Mouse (Mus musculus): ENCODE data around the gene Ctc1.

Ctc1 gene

GRCm38 (mm10) chr11:69050748-69051147 is 35.0 kb downstream of the Ctc1 start:
- DNase-seq: no peak

GRCm38 (mm10) chr11:69051771-69052170 is 36.1 kb downstream of the Ctc1 start:
- DNase-seq: no peak

- no peak for DNase-seq
These were observed 37.2 kb downstream of the Ctc1 start for GRCm38 (mm10) chr11:69052824-69053421.

- no peak for DNase-seq
These were observed 38.1 kb downstream of the Ctc1 start for GRCm38 (mm10) chr11:69053848-69054247.

- no peak for DNase-seq
These were observed 42.6 kb downstream of the Ctc1 start for GRCm38 (mm10) chr11:69058265-69058664.

GRCm38 (mm10) chr11:69058729-69059356 is 43.1 kb downstream of the Ctc1 start:
- DNase-seq: no peak

GRCm38 (mm10) chr11:69059357-69059974 is 43.8 kb downstream of the Ctc1 start, which contains the start of gene Borcs6:
Gene Borcs6, plus strand, starts transcription at chr11:69059717.
- DNase-seq: peak; percentile 92

- no peak for DNase-seq
These were observed 44.3 kb downstream of the Ctc1 start for GRCm38 (mm10) chr11:69059975-69060411.

- DNase-seq: peak; percentile 51
These were observed 44.9 kb downstream of the Ctc1 start for GRCm38 (mm10) chr11:69060448-69061254.

GRCm38 (mm10) chr11:69061255-69061912 is 45.7 kb downstream of the Ctc1 start:
- DNase-seq: peak; percentile 40

GRCm38 (mm10) chr11:69062194-69062760 is 46.6 kb downstream of the Ctc1 start:
- DNase-seq: peak; percentile 83

- peak; percentile 97 for DNase-seq
These were observed 47.1 kb downstream of the Ctc1 start for GRCm38 (mm10) chr11:69062761-69063224.

GRCm38 (mm10) chr11:69063413-69064201 is 47.9 kb downstream of the Ctc1 start:
- peak; percentile 80 for DNase-seq

- peak; percentile 30 for DNase-seq
These were observed 48.8 kb downstream of the Ctc1 start for GRCm38 (mm10) chr11:69064259-69065133.

GRCm38 (mm10) chr11:69065394-69065925 is 49.7 kb downstream of the Ctc1 start:
- DNase-seq: no peak

GRCm38 (mm10) chr11:69066163-69066861 is 50.6 kb downstream of the Ctc1 start:
- DNase-seq: peak; percentile 60

GRCm38 (mm10) chr11:69066956-69067355 is 51.2 kb downstream of the Ctc1 start:
- peak; percentile 90 for DNase-seq

GRCm38 (mm10) chr11:69067601-69068000 is 51.9 kb downstream of the Ctc1 start:
- DNase-seq: peak; percentile 32

GRCm38 (mm10) chr11:69070093-69070492 is 54.4 kb downstream of the Ctc1 start:
- DNase-seq: no peak

Data from cerebellum, adult 8-10 months (tissue).